Mouse (Mus musculus) activated CD4-positive, CD25-positive, alpha-beta regulatory T cell (primary cell): Measurements from ENCODE around the gene Slc38a8. TPM values are rescaled to one million over a fixed set of nuclear protein-coding genes. Genes with fewer than 3 reads are reported as not detected.

Experiments used
- polyA plus RNA-seq, 2 experiments: library from polyadenylated mRNA; unstranded; fragments of 100-300 nt; shearing (Covaris generic); gene quantifications; one replicate each; pipeline ENCODE4 v1.2.1; 2017

Slc38a8 gene
- polyA plus RNA-seq: under 1 TPM; 0.12 to 0.20 TPM

GRCm38 (mm10) chr8:119501598-119501997 is at the start of gene Slc38a8:
Gene Slc38a8, minus strand, starts transcription at chr8:119501698.

GRCm38 (mm10) chr8:119446211-119446989 is 55.1 kb downstream of the Slc38a8 start, which contains the start of gene Necab2:
Gene Necab2, plus strand, starts transcription at chr8:119446719.

GRCm38 (mm10) chr8:119433582-119434174 is 67.8 kb downstream of the Slc38a8 start, which contains the start of gene Osgin1:
Gene Osgin1, plus strand, starts transcription at chr8:119434124.

Other genes with a start within 250 kb of the Slc38a8 start
- gene Hsbp1, start 157.2 kb downstream of the Slc38a8 start, polyA plus RNA-seq: 100 to 1,000 TPM; 177 to 197 TPM
- 10 to 100 TPM; 25.1 to 28.4 TPM for gene Mlycd, start 106.8 kb downstream of the Slc38a8 start, polyA plus RNA-seq
- 10 to 100 TPM in 1 of 2 experiments, 1 to 10 TPM in 1; 7.8 to 14.4 TPM for gene Osgin1, start 67.6 kb downstream of the Slc38a8 start, polyA plus RNA-seq
- not detected for gene Necab2, start 55.0 kb downstream of the Slc38a8 start, polyA plus RNA-seq
- gene Mbtps1, start 57.0 kb upstream of the Slc38a8 start, polyA plus RNA-seq: 10 to 100 TPM; 54.1 to 62.1 TPM
- 100 to 1,000 TPM in 1 of 2 experiments, 10 to 100 TPM in 1; 80.6 to 117 TPM for gene Hsdl1, start 73.5 kb upstream of the Slc38a8 start, polyA plus RNA-seq
- gene Dnaaf1, start 73.5 kb upstream of the Slc38a8 start, polyA plus RNA-seq: not detected
- 10 to 100 TPM; 19.8 to 24.3 TPM for gene Taf1c, start 103.5 kb upstream of the Slc38a8 start, polyA plus RNA-seq
- gene Adad2, start 111.0 kb upstream of the Slc38a8 start, polyA plus RNA-seq: not detected
- gene Kcng4, start 134.0 kb upstream of the Slc38a8 start, polyA plus RNA-seq: under 1 TPM in 1 of 2 experiments, not detected in 1; 0.09 TPM
- not detected for gene Wfdc1, start 164.7 kb upstream of the Slc38a8 start, polyA plus RNA-seq
- under 1 TPM; 0.05 to 0.29 TPM for gene Atp2c2, start 198.3 kb upstream of the Slc38a8 start, polyA plus RNA-seq